Mouse (Mus musculus): ENCODE results near the gene Eif4e2.

GRCm38 (mm10) chr1:87204465-87204864, 9.2 kb upstream of the Eif4e2 start, which contains the start of gene Chrng:
- no peak for TF ChIP-seq CTCF (conservative IDR thresholded peaks at IDR 0.05; ENCODE audit: low read length)
- TF ChIP-seq POU5F1 (IDR thresholded peaks at IDR 0.05; ENCODE audit: borderline replicate concordance, low read length): no peak
- TF ChIP-seq NANOG (IDR thresholded peaks at IDR 0.05; ENCODE audit: borderline replicate concordance, low read length): no peak
